Mouse (Mus musculus) kidney, postnatal 0 days (tissue): ENCODE measurements around the gene 1700012B09Rik. TPM values are rescaled to one million over a fixed set of nuclear protein-coding genes. Genes with fewer than 3 reads are reported as not detected.

Experiments used
- ATAC-seq: fragments of 200-750 bp; cut with Nextera tagmentation; replicated peaks from 2 replicates; pipeline ENCODE4 v1.8.0; 2017; ENCODE audit warnings: low read depth, moderate number of reproducible peaks, moderate TSS enrichment, moderate library complexity; ENCODE audit not compliant: low FRiP score
- DNase-seq: peaks from one replicate; pipeline ENCODE4 v3.0.0-alpha.2; 2016; ENCODE audit warnings: low spot score
- H3K27ac ChIP-seq: fragments of 300-500 bp; sonication (generic); 2 replicates; pipeline ENCODE4 v1.5.1; 2014; ENCODE audit warnings: mild to moderate bottlenecking
- H3K27me3 ChIP-seq: fragments of 300-500 bp; sonication (generic); 2 replicates; pipeline ENCODE4 v1.6.1; 2014; ENCODE audit warnings: low read length, mixed read lengths; ENCODE audit not compliant: insufficient read depth
- H3K36me3 ChIP-seq: fragments of 300-500 bp; sonication (generic); 2 replicates; pipeline ENCODE4 v1.6.1; 2014; ENCODE audit warnings: low read length, mixed read lengths; ENCODE audit not compliant: insufficient read depth
- H3K4me1 ChIP-seq: fragments of 300-500 bp; sonication (generic); replicated peaks from 2 replicates; pipeline ENCODE4 v1.6.1; 2014; ENCODE audit warnings: antibody characterized with exemption, low read length, mixed read lengths; ENCODE audit not compliant: insufficient read depth
- H3K4me2 ChIP-seq: fragments of 300-500 bp; sonication (generic); 2 replicates; pipeline ENCODE4 v1.6.1; 2014; ENCODE audit warnings: mild to moderate bottlenecking, low read length, moderate library complexity, mixed read lengths
- H3K4me3 ChIP-seq: fragments of 300-500 bp; sonication (generic); replicated peaks from 2 replicates; pipeline ENCODE4 v1.5.1; 2014; ENCODE audit warnings: low read depth, low read length
- H3K9ac ChIP-seq: fragments of 300-500 bp; sonication (generic); 2 replicates; pipeline ENCODE4 v1.6.1; 2014; ENCODE audit warnings: low read depth, low read length
- H3K9me3 ChIP-seq: fragments of 300-500 bp; sonication (generic); replicated peaks from 2 replicates; pipeline ENCODE4 v1.6.1; 2016; ENCODE audit warnings: low read length, inconsistent platforms, mixed read lengths
- CTCF ChIP-seq: IDR thresholded peaks from 2 replicates; pipeline ENCODE4 v1.5.1; 2016; ENCODE audit warnings: antibody characterized with exemption, low read depth, mild to moderate bottlenecking, moderate library complexity
- WGBS: fragments of 180-500 bp; shearing (Covaris S2); extraction: QIAGEN DNeasy Blood & Tissue Kit; methylation state at CpG from one replicate; pipeline ENCODE4 v1.1.7; 2014; 5-methylcytosine and 5-hydroxymethylcytosine counted together
- polyA plus RNA-seq: library from polyadenylated mRNA; unstranded; fragments of >200 nt; fragmentation: Nextera tagmentation; extraction: Ambion mirVana; gene quantifications from 2 replicates; pipeline ENCODE4 v1.2.1, GENCODE M21; 2015

The 1700012B09Rik gene
- polyA plus RNA-seq, 1 experiment from 2014 or later = not detected

DNA sequence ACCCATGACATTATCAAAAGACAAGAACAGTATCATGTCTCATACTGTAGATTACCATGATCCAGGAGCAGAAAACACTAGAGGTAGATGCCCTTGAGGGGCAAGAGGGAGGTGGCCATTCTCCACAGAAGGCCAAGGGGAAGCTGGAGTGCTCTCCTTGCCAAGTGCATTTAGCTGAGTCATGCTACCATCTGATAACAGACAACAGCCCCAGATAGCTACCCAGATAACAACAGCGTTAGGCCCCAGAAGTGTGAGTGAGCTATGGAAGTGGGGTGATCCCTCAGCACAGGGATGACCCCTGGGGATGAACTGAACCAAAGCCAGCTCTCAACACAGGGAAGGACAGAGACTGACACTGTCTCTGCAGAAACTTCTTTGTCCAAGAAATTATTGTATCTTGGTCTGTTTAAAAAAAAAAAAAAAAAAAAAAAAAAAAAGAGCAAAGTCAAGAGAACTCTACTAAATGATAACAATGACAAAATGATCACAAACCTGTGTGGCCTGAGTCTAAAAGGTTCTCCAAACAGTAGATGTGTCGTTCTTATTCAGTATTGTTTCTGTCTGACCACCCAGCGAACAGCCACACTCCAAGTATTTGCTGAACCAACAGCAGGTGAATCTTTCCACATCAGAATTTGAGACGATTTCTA is 31.2 kb downstream of the 1700012B09Rik start:
- 78% methylated on average over 4 of the region's 4 CpGs for WGBS
- Histone ChIP-seq H3K27me3 (no peaks in the 10 kb centered on the region), H3K9me3 (no peaks in the 10 kb centered on the region), H3K4me2 (no peak overlapping the region), H3K4me3 (no peak overlapping the region), H3K4me1 (no peaks in the 10 kb centered on the region), H3K27ac (no peak overlapping the region), H3K9ac (no peak overlapping the region), H3K36me3 (no peaks in the 10 kb centered on the region)
- ATAC-seq = no peak
- DNase-seq = no peak
- no peak for TF ChIP-seq CTCF

GRCm38 (mm10) chr9:14730941-14731541 is 39.8 kb downstream of the 1700012B09Rik start:
- Histone ChIP-seq H3K27me3 (no peaks in the 10 kb centered on the region), H3K4me2 (no peak overlapping the region), H3K4me1 (0 out of 2 replicates have a peak, but pooled peaks cover 3% of the 10 kb centered on the region), H3K9ac (no peak overlapping the region), H3K4me3 (no peak overlapping the region), H3K36me3 (no peaks in the 10 kb centered on the region), H3K27ac (peak overlapping the region; percentile 54; the same call in 1 of the 2 replicates), H3K9me3 (no peaks in the 10 kb centered on the region)
- TF ChIP-seq CTCF = no peak
- DNase-seq = peak; percentile 40
- 15% methylated on average over 9 of the region's 9 CpGs for WGBS
- ATAC-seq = no peak; the same call in 1 of the 2 replicates

GRCm38 (mm10) chr9:14728365-14728764 is 42.5 kb downstream of the 1700012B09Rik start:
- ATAC-seq = no peak
- Histone ChIP-seq H3K27me3 (no peaks in the 10 kb centered on the region), H3K27ac (no peak overlapping the region), H3K4me2 (no peak overlapping the region), H3K36me3 (no peaks in the 10 kb centered on the region), H3K4me1 (0 out of 2 replicates have a peak, but pooled peaks cover 3% of the 10 kb centered on the region), H3K9ac (no peak overlapping the region), H3K9me3 (no peaks in the 10 kb centered on the region), H3K4me3 (no peak overlapping the region)
- TF ChIP-seq CTCF = no peak
- WGBS = 88% methylated on average over 4 of the region's 4 CpGs
- DNase-seq = no peak

GRCm38 (mm10) chr9:14726629-14727028 is 44.2 kb downstream of the 1700012B09Rik start:
- Histone ChIP-seq H3K9ac (no peak overlapping the region), H3K4me3 (no peak overlapping the region), H3K27me3 (no peaks in the 10 kb centered on the region), H3K4me2 (no peak overlapping the region), H3K9me3 (no peaks in the 10 kb centered on the region), H3K27ac (no peak overlapping the region), H3K36me3 (no peaks in the 10 kb centered on the region), H3K4me1 (0 out of 2 replicates have a peak, but pooled peaks cover 3% of the 10 kb centered on the region)
- TF ChIP-seq CTCF = no peak
- WGBS = 64% methylated on average over 4 of the region's 4 CpGs
- no peak for ATAC-seq
- no peak for DNase-seq

DNA sequence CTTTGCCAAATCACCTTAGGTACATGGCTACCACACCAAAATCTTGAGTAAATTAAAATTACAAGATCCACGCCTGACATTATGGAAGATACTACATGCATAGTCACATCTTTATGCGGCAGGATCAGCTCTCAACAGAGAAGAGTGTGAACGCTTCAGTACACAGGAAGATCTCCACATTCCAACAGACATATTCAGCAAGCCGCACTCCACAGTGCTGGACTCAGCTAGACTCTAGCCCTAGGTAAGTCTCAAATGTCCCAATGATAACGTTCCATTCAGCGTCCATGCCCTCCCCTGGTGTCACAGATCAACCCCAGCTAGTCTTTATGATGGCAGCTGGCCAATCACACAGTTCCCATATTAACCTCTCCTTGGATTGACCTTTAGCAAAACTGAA is 44.8 kb downstream of the 1700012B09Rik start:
- DNase-seq = no peak
- no peak for ATAC-seq
- Histone ChIP-seq H3K9ac (no peak overlapping the region), H3K9me3 (no peaks in the 10 kb centered on the region), H3K4me1 (0 out of 2 replicates have a peak, but pooled peaks cover under 1% of the 10 kb centered on the region), H3K36me3 (no peaks in the 10 kb centered on the region), H3K27ac (no peak overlapping the region), H3K4me3 (no peak overlapping the region), H3K4me2 (no peak overlapping the region), H3K27me3 (no peaks in the 10 kb centered on the region)
- no peak for TF ChIP-seq CTCF
- 66% methylated on average over 6 of the region's 6 CpGs for WGBS

GRCm38 (mm10) chr9:14724755-14725420 is 45.9 kb downstream of the 1700012B09Rik start:
- H3K4me1 ChIP-seq = no peaks in the 10 kb centered on the region
- TF ChIP-seq CTCF = no peak
- ATAC-seq (no peak), DNase-seq (no peak)
- no peak overlapping the region for H3K27ac ChIP-seq
- H3K4me3 ChIP-seq = no peak overlapping the region
- no peaks in the 10 kb centered on the region for H3K9me3 ChIP-seq
- H3K9ac ChIP-seq = no peak overlapping the region
- H3K4me2 ChIP-seq = no peak overlapping the region
- H3K27me3 ChIP-seq = no peaks in the 10 kb centered on the region
- 59% methylated on average over 5 of the region's 5 CpGs for WGBS
- no peaks in the 10 kb centered on the region for H3K36me3 ChIP-seq
